Mouse (Mus musculus): Measurements from ENCODE around the gene Rft1.

DNA sequence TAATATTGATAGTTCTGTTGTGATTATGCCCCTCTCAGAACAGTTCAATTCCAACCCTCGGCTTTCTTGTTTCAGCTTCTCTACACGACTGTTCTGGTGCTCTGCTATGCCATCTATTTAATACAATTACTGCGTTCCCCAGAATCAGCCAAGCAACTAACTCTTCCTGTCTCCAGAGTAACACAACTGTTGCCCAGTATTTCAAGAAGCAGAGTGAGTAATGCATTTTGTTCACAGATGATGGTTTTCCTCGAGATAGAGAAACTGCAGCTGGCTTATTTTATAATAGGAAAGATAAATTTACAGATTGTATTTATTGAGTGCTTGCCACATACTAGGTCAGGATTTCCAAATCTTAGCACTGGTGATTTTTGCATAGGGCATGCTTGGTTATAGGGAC lies 12.4 kb downstream of the Rft1 start:
- TF ChIP-seq POLR2A (IDR thresholded peaks at IDR 0.05; ENCODE audit: low read depth, low read length) (no peak), CTCF (IDR thresholded peaks at IDR 0.05; ENCODE audit: borderline replicate concordance, insufficient read depth, low read length) (no peak)

Data from embryonic fibroblast, embryonic 13.5 days (primary cell).